Comparison of ENCODE assay signal across 9 mouse cellular contexts in genomic region chr8:125513935-125514334, GRCm38 (mm10). TPM values are rescaled to one million over a fixed set of nuclear protein-coding genes. Genes with fewer than 3 reads are reported as not detected.
A peak's percentile ranks its signal among the peaks of the same experiment; 100 is the strongest.
DNase-seq lines count a peak whose midpoint lies in the region; ATAC-seq lines count a peak whose summit lies in the region.
"Had no signal": no experiment of that assay in that cellular context is flagged by ENCODE, and none has a peak within 500 bp of the region (broad histone marks: within the 10 kb centered on the region; RNA-seq: fewer than 3 reads in every experiment).

No protein-coding gene starts in this region.

- no peaks in the 10 kb centered on the region for H3K27me3 ChIP-seq in embryonic facial prominence, embryonic 14.5 days (replicated peaks; ENCODE audit: control insufficient read depth, insufficient read depth, low read length)
- no peaks in the 10 kb centered on the region for H3K27me3 ChIP-seq in hindbrain, embryonic 11.5 days (ENCODE audit: control insufficient read depth, insufficient read depth, low read length)
- H3K27me3 ChIP-seq in midbrain, embryonic 11.5 days (ENCODE audit: control insufficient read depth, insufficient read depth, low read length): no peaks in the 10 kb centered on the region

- ATAC-seq in embryonic facial prominence, embryonic 14.5 days (ENCODE audit: low read depth): peak; percentile 78; the same call in 1 of the 2 replicates
- ATAC-seq in hindbrain, embryonic 11.5 days (ENCODE audit: low FRiP score): 0 out of 2 replicates have a peak, but pooled peaks have one; percentile 13
- peak; percentile 73 for ATAC-seq in midbrain, embryonic 11.5 days (ENCODE audit: low FRiP score)

- no peak overlapping the region for H3K4me3 ChIP-seq in embryonic facial prominence, embryonic 14.5 days (ENCODE audit: low read depth, low read length)
- H3K4me3 ChIP-seq in hindbrain, embryonic 11.5 days (ENCODE audit: low read depth, low read length): no peak overlapping the region
- no peak overlapping the region for H3K4me3 ChIP-seq in midbrain, embryonic 11.5 days (ENCODE audit: low read depth, low read length)

- peak overlapping the region; percentile 46; the same call in 1 of the 2 replicates for H3K27ac ChIP-seq in embryonic facial prominence, embryonic 14.5 days (replicated peaks; ENCODE audit: low read depth, low read length)
- no peak overlapping the region for H3K27ac ChIP-seq in hindbrain, embryonic 11.5 days (ENCODE audit: low read depth, low read length)
- H3K27ac ChIP-seq in midbrain, embryonic 11.5 days (ENCODE audit: low read depth, low read length): no peak overlapping the region

- no peak overlapping the region for H3K4me2 ChIP-seq in embryonic facial prominence, embryonic 14.5 days (ENCODE audit: low read depth, low read length)
- H3K4me2 ChIP-seq in hindbrain, embryonic 11.5 days (replicated peaks; ENCODE audit: low read depth, low read length): no peak overlapping the region
- no peak overlapping the region for H3K4me2 ChIP-seq in midbrain, embryonic 11.5 days

- peak; percentile 97 for DNase-seq in heart, adult 11 months
- no peak for DNase-seq in heart, postnatal 25 days (ENCODE audit: low spot score)
- DNase-seq in embryonic facial prominence, embryonic 14.5 days (ENCODE audit: low spot score): peak; percentile 55
- DNase-seq in hindbrain, embryonic 11.5 days (ENCODE audit: low spot score): no peak
- DNase-seq in midbrain, embryonic 11.5 days (ENCODE audit: low spot score, missing footprints): no peak
- no peak for DNase-seq in B cell, adult 2 months
- DNase-seq in layer of hippocampus, adult 11-12 months (ENCODE audit: low spot score): no peak
- DNase-seq in urinary bladder, adult 18-20 months (ENCODE audit: low spot score in 2 of 2): no peak
- DNase-seq: cerebellum, postnatal 36 days had no signal

- no peaks in the 10 kb centered on the region for H3K9me3 ChIP-seq in embryonic facial prominence, embryonic 14.5 days (ENCODE audit: control insufficient read depth, low read length)
- no peaks in the 10 kb centered on the region for H3K9me3 ChIP-seq in hindbrain, embryonic 11.5 days (ENCODE audit: control insufficient read depth, low read length)
- H3K9me3 ChIP-seq in midbrain, embryonic 11.5 days (ENCODE audit: control insufficient read depth, low read length): no peaks in the 10 kb centered on the region

- 53% methylated on average over 4 of the region's 5 CpGs for WGBS in embryonic facial prominence, embryonic 14.5 days
- WGBS in hindbrain, embryonic 11.5 days: 15% methylated on average over 5 of the region's 5 CpGs
- WGBS in midbrain, embryonic 11.5 days: 17% methylated on average over 5 of the region's 5 CpGs

- intact Hi-C loops in heart, postnatal 25 days (cut with DNase I): loop anchor here (2.0 kb wide), 1 partner anchor 55 kb away; the partner anchor contains the start of gene Sipa1l2

- H3K36me3 ChIP-seq in embryonic facial prominence, embryonic 14.5 days (ENCODE audit: control insufficient read depth, insufficient read depth, low read length): no peaks in the 10 kb centered on the region
- no peaks in the 10 kb centered on the region for H3K36me3 ChIP-seq in hindbrain, embryonic 11.5 days (ENCODE audit: control insufficient read depth, insufficient read depth, low read length)
- no peaks in the 10 kb centered on the region for H3K36me3 ChIP-seq in midbrain, embryonic 11.5 days (ENCODE audit: control insufficient read depth, insufficient read depth, low read length)

- no peak overlapping the region for H3K9ac ChIP-seq in embryonic facial prominence, embryonic 14.5 days (ENCODE audit: low read depth, low read length)
- H3K9ac ChIP-seq in hindbrain, embryonic 11.5 days (ENCODE audit: low read depth, low read length): no peak overlapping the region
- H3K9ac ChIP-seq in midbrain, embryonic 11.5 days (ENCODE audit: low read length): no peak overlapping the region

- peaks cover 30% of the 10 kb centered on the region for H3K4me1 ChIP-seq in embryonic facial prominence, embryonic 14.5 days (ENCODE audit: control insufficient read depth, insufficient read depth, low read length)
- peaks cover 2% of the 10 kb centered on the region; the same call in 1 of the 2 replicates for H3K4me1 ChIP-seq in hindbrain, embryonic 11.5 days (replicated peaks; ENCODE audit: control insufficient read depth, insufficient read depth, low read length)
- H3K4me1 ChIP-seq in midbrain, embryonic 11.5 days (ENCODE audit: control insufficient read depth, insufficient read depth, low read length): peaks cover 23% of the 10 kb centered on the region

RNA-seq across cellular contexts. Expression of gene Sipa1l2, which starts 55.7 kb away (rescaled TPM):
- total RNA-seq in heart, postnatal 25 days (2021): 10 to 100 TPM; 43.7 to 44.8 TPM
- polyA plus RNA-seq in embryonic facial prominence, embryonic 14.5 days (2014; fragmentation: Nextera tagmentation; extraction: Ambion mirVana): 10.0 and 11.0 TPM in 2 replicates
- 12.2 and 12.9 TPM in 2 replicates for polyA plus RNA-seq in hindbrain, embryonic 11.5 days (2014; fragmentation: Nextera tagmentation; extraction: Ambion mirVana)
- polyA plus RNA-seq in midbrain, embryonic 11.5 days (2014; fragmentation: Nextera tagmentation; extraction: Ambion mirVana): 13.0 and 14.1 TPM in 2 replicates

Comparison
In these comparisons a context has a peak if more than half of its experiments do, and no peak if none do; other contexts are left out.
1. DNase-seq: peak in heart, adult 11 months (single experiment) and embryonic facial prominence, embryonic 14.5 days (single experiment); none in heart, postnatal 25 days (single experiment), hindbrain, embryonic 11.5 days (single experiment), midbrain, embryonic 11.5 days (single experiment), B cell, adult 2 months (0 of 2), layer of hippocampus, adult 11-12 months (single experiment) and urinary bladder, adult 18-20 months (0 of 2).
2. ATAC-seq: peak in every context shown above with its lines; median percentile 78 in embryonic facial prominence, embryonic 14.5 days; 73 in midbrain, embryonic 11.5 days; 13 in hindbrain, embryonic 11.5 days.